Mouse (Mus musculus): ENCODE results near the gene Gm49393.

Gene Gm49393

GRCm38 (mm10) chr13:60809690-60810089 is 125.7 kb downstream of the Gm49393 start:
- in situ Hi-C loops (cut with MseI, MboI), result loop anchor here in 1 of 2 experiments (5.0 kb wide), 1 partner anchor 47 kb away; no protein-coding TSS in a partner anchor

All from mouse trophoblast stem cell (cell line).